Mouse (Mus musculus): ENCODE measurements at regions not wholly inside any gene's neighbourhood (a gene's known extent, or its start where the extent isn't known, plus 50 kb on each side); places are given as distances from the start of the nearest gene placed in this dataset.

GRCm38 (mm10) chr1:35331602-35332339 lies 482.0 kb downstream of the Plekhb2 start:
- no peak for DNase-seq (ENCODE audit: low spot score in 2 of 2)

- no peak for DNase-seq (ENCODE audit: low spot score in 2 of 2)
Measured at GRCm38 (mm10) chr1:35332340-35332684, 482.5 kb downstream of the Plekhb2 start.

- DNase-seq (ENCODE audit: low spot score in 2 of 2), result no peak
Measured at GRCm38 (mm10) chr1:35337647-35338046, 487.9 kb downstream of the Plekhb2 start.

GRCm38 (mm10) chr1:35338184-35338583 lies 488.4 kb downstream of the Plekhb2 start:
- DNase-seq (ENCODE audit: low spot score in 2 of 2), result no peak

- no peak for DNase-seq (ENCODE audit: low spot score in 2 of 2)
Measured at GRCm38 (mm10) chr1:35344539-35344938, 494.8 kb downstream of the Plekhb2 start.

- no peak for DNase-seq (ENCODE audit: low spot score in 2 of 2)
Measured at GRCm38 (mm10) chr1:35348294-35348693, 498.5 kb downstream of the Plekhb2 start.

- no peak for DNase-seq (ENCODE audit: low spot score in 2 of 2)
Measured at GRCm38 (mm10) chr1:35358981-35359380, 509.2 kb downstream of the Plekhb2 start.

GRCm38 (mm10) chr1:35361465-35361864 lies 511.7 kb downstream of the Plekhb2 start:
- DNase-seq (ENCODE audit: low spot score in 2 of 2), result no peak

GRCm38 (mm10) chr1:35362836-35363235 lies 513.1 kb downstream of the Plekhb2 start:
- no peak for DNase-seq (ENCODE audit: low spot score in 2 of 2)

- no peak for DNase-seq (ENCODE audit: low spot score in 2 of 2)
Measured at GRCm38 (mm10) chr1:35366559-35366958, 516.8 kb downstream of the Plekhb2 start.

- no peak for DNase-seq (ENCODE audit: low spot score in 2 of 2)
Measured at GRCm38 (mm10) chr1:35372751-35373150, 523.0 kb downstream of the Plekhb2 start.

- DNase-seq (ENCODE audit: low spot score in 2 of 2), result no peak
Measured at GRCm38 (mm10) chr1:35380633-35381385, 531.0 kb downstream of the Plekhb2 start.

GRCm38 (mm10) chr1:35385430-35385829 lies 535.7 kb downstream of the Plekhb2 start:
- peak; percentile 51 to 82 for DNase-seq (ENCODE audit: low spot score in 2 of 2)

GRCm38 (mm10) chr1:35388181-35388580 lies 538.4 kb downstream of the Plekhb2 start:
- DNase-seq (ENCODE audit: low spot score in 2 of 2), result no peak

GRCm38 (mm10) chr1:35390371-35390770 lies 540.6 kb downstream of the Plekhb2 start:
- DNase-seq (ENCODE audit: low spot score in 2 of 2), result no peak

GRCm38 (mm10) chr1:35390858-35391586 lies 541.2 kb downstream of the Plekhb2 start:
- DNase-seq (ENCODE audit: low spot score in 2 of 2), result no peak

- DNase-seq (ENCODE audit: low spot score in 2 of 2), result no peak
Measured at GRCm38 (mm10) chr1:35393550-35394118, 543.9 kb downstream of the Plekhb2 start.

- no peak for DNase-seq (ENCODE audit: low spot score in 2 of 2)
Measured at GRCm38 (mm10) chr1:35400674-35401359, 551.0 kb downstream of the Plekhb2 start.

GRCm38 (mm10) chr1:35402995-35403394 lies 553.2 kb downstream of the Plekhb2 start:
- no peak for DNase-seq (ENCODE audit: low spot score in 2 of 2)

GRCm38 (mm10) chr1:35405418-35405817 lies 555.6 kb downstream of the Plekhb2 start:
- no peak for DNase-seq (ENCODE audit: low spot score in 2 of 2)

GRCm38 (mm10) chr1:35415646-35416045 lies 565.9 kb downstream of the Plekhb2 start:
- no peak for DNase-seq (ENCODE audit: low spot score in 2 of 2)

Data from urinary bladder, postnatal 4 days (tissue).